Mouse (Mus musculus): ENCODE results near the gene Map2k5. TPM values are rescaled to one million over a fixed set of nuclear protein-coding genes. Genes with fewer than 3 reads are reported as not detected.
A peak's percentile ranks its signal among the peaks of the same experiment; 100 is the strongest.

Map2k5 gene
- polyA plus RNA-seq, 1 experiment from 2014 or later = 39.4 TPM

GRCm38 (mm10) chr9:63142335-63143036, 235.2 kb downstream of the Map2k5 start:
- H3K27ac ChIP-seq (ENCODE audit: low read depth, low read length) = no peak overlapping the region
- no peak overlapping the region for H3K9ac ChIP-seq (ENCODE audit: low read length)
- peaks cover 23% of the 10 kb centered on the region for H3K4me1 ChIP-seq (replicated peaks; ENCODE audit: control insufficient read depth, insufficient read depth, low read length)
- under 1% methylated on average over 42 of the region's 42 CpGs for WGBS
- H3K27me3 ChIP-seq (ENCODE audit: control insufficient read depth, insufficient read depth, low read length) = peaks cover 98% of the 10 kb centered on the region
- H3K4me2 ChIP-seq (ENCODE audit: low read depth, low read length, severe bottlenecking) = no peak overlapping the region
- DNase-seq (ENCODE audit: low spot score) (peak; percentile 62), ATAC-seq (replicated peaks; ENCODE audit: low FRiP score) (no peak)
- no peaks in the 10 kb centered on the region for H3K36me3 ChIP-seq (ENCODE audit: control insufficient read depth, insufficient read depth, low read length)
- H3K4me3 ChIP-seq (ENCODE audit: low read depth, low read length) = peak overlapping the region; percentile 15; the same call in 1 of the 2 replicates
- no peaks in the 10 kb centered on the region for H3K9me3 ChIP-seq (ENCODE audit: control insufficient read depth, low read length)

- ATAC-seq (replicated peaks; ENCODE audit: low FRiP score) = no peak
- H3K4me1 ChIP-seq (replicated peaks; ENCODE audit: control insufficient read depth, insufficient read depth, low read length) = peaks cover 21% of the 10 kb centered on the region
- peak overlapping the region; percentile 15; the same call in 1 of the 2 replicates for H3K4me3 ChIP-seq (ENCODE audit: low read depth, low read length)
- H3K9me3 ChIP-seq (ENCODE audit: control insufficient read depth, low read length) = no peaks in the 10 kb centered on the region
- H3K27me3 ChIP-seq (ENCODE audit: control insufficient read depth, insufficient read depth, low read length) = peaks cover 98% of the 10 kb centered on the region
- 1% methylated on average over 24 of the region's 24 CpGs for WGBS
- H3K4me2 ChIP-seq (ENCODE audit: low read depth, low read length, severe bottlenecking) = no peak overlapping the region
- H3K27ac ChIP-seq (ENCODE audit: low read depth, low read length) = no peak overlapping the region
- H3K9ac ChIP-seq (ENCODE audit: low read length) = no peak overlapping the region
- DNase-seq (ENCODE audit: low spot score) = no peak
- H3K36me3 ChIP-seq (ENCODE audit: control insufficient read depth, insufficient read depth, low read length) = no peaks in the 10 kb centered on the region
Measured at GRCm38 (mm10) chr9:63141641-63142334, 235.9 kb downstream of the Map2k5 start.

- no peak overlapping the region for H3K27ac ChIP-seq (ENCODE audit: low read depth, low read length)
- H3K9ac ChIP-seq (ENCODE audit: low read length) = no peak overlapping the region
- H3K4me3 ChIP-seq (ENCODE audit: low read depth, low read length) = no peak overlapping the region
- no peak overlapping the region for H3K4me2 ChIP-seq (ENCODE audit: low read depth, low read length, severe bottlenecking)
- H3K9me3 ChIP-seq (ENCODE audit: control insufficient read depth, low read length) = no peaks in the 10 kb centered on the region
- DNase-seq (ENCODE audit: low spot score) (peak; percentile 56), ATAC-seq (replicated peaks; ENCODE audit: low FRiP score) (no peak)
- H3K36me3 ChIP-seq (ENCODE audit: control insufficient read depth, insufficient read depth, low read length) = no peaks in the 10 kb centered on the region
- H3K27me3 ChIP-seq (ENCODE audit: control insufficient read depth, insufficient read depth, low read length) = peaks cover 96% of the 10 kb centered on the region
- H3K4me1 ChIP-seq (replicated peaks; ENCODE audit: control insufficient read depth, insufficient read depth, low read length) = peaks cover 22% of the 10 kb centered on the region
- under 1% methylated on average over 9 of the region's 9 CpGs for WGBS
Measured at GRCm38 (mm10) chr9:63140211-63140610, 237.5 kb downstream of the Map2k5 start.

GRCm38 (mm10) chr9:63139661-63140060, 238.0 kb downstream of the Map2k5 start:
- WGBS = 2% methylated on average over 17 of the region's 17 CpGs
- no peak overlapping the region for H3K4me2 ChIP-seq (ENCODE audit: low read depth, low read length, severe bottlenecking)
- DNase-seq (ENCODE audit: low spot score) = no peak

GRCm38 (mm10) chr9:63138481-63138967, 239.2 kb downstream of the Map2k5 start:
- no peak overlapping the region for H3K9ac ChIP-seq (ENCODE audit: low read length)
- H3K4me3 ChIP-seq (ENCODE audit: low read depth, low read length) = peak overlapping the region; percentile 18
- no peak for ATAC-seq (replicated peaks; ENCODE audit: low FRiP score)
- peak overlapping the region; percentile 32 for H3K4me2 ChIP-seq (ENCODE audit: low read depth, low read length, severe bottlenecking)
- no peaks in the 10 kb centered on the region for H3K36me3 ChIP-seq (ENCODE audit: control insufficient read depth, insufficient read depth, low read length)
- WGBS = under 1% methylated on average over 31 of the region's 31 CpGs
- H3K27ac ChIP-seq (ENCODE audit: low read depth, low read length) = no peak overlapping the region
- H3K9me3 ChIP-seq (ENCODE audit: control insufficient read depth, low read length) = no peaks in the 10 kb centered on the region
- H3K27me3 ChIP-seq (ENCODE audit: control insufficient read depth, insufficient read depth, low read length) = peaks cover 96% of the 10 kb centered on the region
- DNase-seq (ENCODE audit: low spot score) = peak; percentile 74
- peaks cover 20% of the 10 kb centered on the region for H3K4me1 ChIP-seq (replicated peaks; ENCODE audit: control insufficient read depth, insufficient read depth, low read length)

More at GRCm38 (mm10) chr9:63139661-63140060, 238.0 kb downstream of the Map2k5 start:
- Histone ChIP-seq H3K27ac (ENCODE audit: low read depth, low read length) (no peak overlapping the region), H3K9ac (ENCODE audit: low read length) (no peak overlapping the region), H3K4me1 (replicated peaks; ENCODE audit: control insufficient read depth, insufficient read depth, low read length) (peaks cover 24% of the 10 kb centered on the region), H3K9me3 (ENCODE audit: control insufficient read depth, low read length) (no peaks in the 10 kb centered on the region), H3K27me3 (ENCODE audit: control insufficient read depth, insufficient read depth, low read length) (peaks cover 96% of the 10 kb centered on the region), H3K36me3 (ENCODE audit: control insufficient read depth, insufficient read depth, low read length) (no peaks in the 10 kb centered on the region), H3K4me3 (ENCODE audit: low read depth, low read length) (no peak overlapping the region)
- ATAC-seq (replicated peaks; ENCODE audit: low FRiP score) = no peak

GRCm38 (mm10) chr9:63137615-63137915, 240.1 kb downstream of the Map2k5 start:
- no peak overlapping the region for H3K27ac ChIP-seq (ENCODE audit: low read depth, low read length)
- H3K4me1 ChIP-seq (replicated peaks; ENCODE audit: control insufficient read depth, insufficient read depth, low read length) = peaks cover 20% of the 10 kb centered on the region
- no peak for DNase-seq (ENCODE audit: low spot score)
- no peak for ATAC-seq (replicated peaks; ENCODE audit: low FRiP score)
- peaks cover 88% of the 10 kb centered on the region for H3K27me3 ChIP-seq (ENCODE audit: control insufficient read depth, insufficient read depth, low read length)
- WGBS = 0% methylated on average over 6 of the region's 6 CpGs
- no peak overlapping the region for H3K4me2 ChIP-seq (ENCODE audit: low read depth, low read length, severe bottlenecking)
- no peaks in the 10 kb centered on the region for H3K36me3 ChIP-seq (ENCODE audit: control insufficient read depth, insufficient read depth, low read length)
- H3K9ac ChIP-seq (ENCODE audit: low read length) = no peak overlapping the region
- H3K9me3 ChIP-seq (ENCODE audit: control insufficient read depth, low read length) = no peaks in the 10 kb centered on the region
- H3K4me3 ChIP-seq (ENCODE audit: low read depth, low read length) = no peak overlapping the region

GRCm38 (mm10) chr9:63136756-63137614, 240.7 kb downstream of the Map2k5 start:
- Histone ChIP-seq H3K4me1 (replicated peaks; ENCODE audit: control insufficient read depth, insufficient read depth, low read length) (peaks cover 19% of the 10 kb centered on the region), H3K27me3 (ENCODE audit: control insufficient read depth, insufficient read depth, low read length) (peaks cover 82% of the 10 kb centered on the region), H3K36me3 (ENCODE audit: control insufficient read depth, insufficient read depth, low read length) (no peaks in the 10 kb centered on the region), H3K9me3 (ENCODE audit: control insufficient read depth, low read length) (no peaks in the 10 kb centered on the region), H3K4me3 (ENCODE audit: low read depth, low read length) (no peak overlapping the region), H3K4me2 (ENCODE audit: low read depth, low read length, severe bottlenecking) (no peak overlapping the region), H3K27ac (ENCODE audit: low read depth, low read length) (no peak overlapping the region), H3K9ac (ENCODE audit: low read length) (no peak overlapping the region)
- ATAC-seq (replicated peaks; ENCODE audit: low FRiP score) (no peak), DNase-seq (ENCODE audit: low spot score) (no peak)
- WGBS = 2% methylated on average over 19 of the region's 19 CpGs

GRCm38 (mm10) chr9:63136241-63136640, 241.5 kb downstream of the Map2k5 start:
- no peaks in the 10 kb centered on the region for H3K36me3 ChIP-seq (ENCODE audit: control insufficient read depth, insufficient read depth, low read length)
- peaks cover 21% of the 10 kb centered on the region for H3K4me1 ChIP-seq (replicated peaks; ENCODE audit: control insufficient read depth, insufficient read depth, low read length)

More at GRCm38 (mm10) chr9:63136241-63136640, 241.5 kb downstream of the Map2k5 start:
- DNase-seq (ENCODE audit: low spot score) (peak; percentile 46), ATAC-seq (replicated peaks; ENCODE audit: low FRiP score) (no peak)
- Histone ChIP-seq H3K27me3 (ENCODE audit: control insufficient read depth, insufficient read depth, low read length) (peaks cover 79% of the 10 kb centered on the region), H3K9ac (ENCODE audit: low read length) (no peak overlapping the region), H3K4me2 (ENCODE audit: low read depth, low read length, severe bottlenecking) (no peak overlapping the region), H3K9me3 (ENCODE audit: control insufficient read depth, low read length) (no peaks in the 10 kb centered on the region), H3K4me3 (ENCODE audit: low read depth, low read length) (no peak overlapping the region), H3K27ac (ENCODE audit: low read depth, low read length) (no peak overlapping the region)
- WGBS = 2% methylated on average over 8 of the region's 8 CpGs
